In genomic region chr2:176798312-176798711, GRCm38 (mm10) we compare ENCODE assay signal across 8 mouse cellular contexts. TPM values are rescaled to one million over a fixed set of nuclear protein-coding genes. Genes with fewer than 3 reads are reported as not detected.
DNase-seq lines count a peak whose midpoint lies in the region; ATAC-seq and TF ChIP-seq lines count a peak whose summit lies in the region.
"Not testable (repeated sequence)": the region's sequence is repeated elsewhere in the genome, so short reads cannot be mapped to it uniquely, and the experiment has no call there.

Gm14295 (plus strand) TSS chr2:176798612.

- TF ChIP-seq EP300 in ES-Bruce4 (IDR thresholded peaks at IDR 0.05; ENCODE audit: insufficient read depth, low read depth, low read length); heart, adult 2 months (IDR thresholded peaks at IDR 0.05; ENCODE audit: insufficient read depth, low read depth, low read length): not testable (repeated sequence)

- DNase-seq in embryonic facial prominence, embryonic 14.5 days (ENCODE audit: low spot score); heart, adult 2 months; layer of hippocampus, postnatal 14 days (ENCODE audit: low spot score in 2 of 2): not testable (repeated sequence)

- H3K9me3 ChIP-seq in ES-Bruce4 (replicated peaks; ENCODE audit: control insufficient read depth, insufficient read depth, low read length, poor library complexity, severe bottlenecking); embryonic facial prominence, embryonic 14.5 days (ENCODE audit: control insufficient read depth, low read length); hindbrain, embryonic 16.5 days (ENCODE audit: control insufficient read depth, low read length); limb, embryonic 15.5 days: not testable (repeated sequence)

- intact Hi-C loops in heart, adult 2 months (cut with DNase I): not testable (repeated sequence)

- not testable (repeated sequence) for H3K4me1 ChIP-seq in ES-Bruce4 (ENCODE audit: control insufficient read depth, insufficient read depth, low read length); embryonic facial prominence, embryonic 14.5 days (ENCODE audit: control insufficient read depth, insufficient read depth, low read length); heart, adult 2 months (ENCODE audit: control insufficient read depth, insufficient read depth, low read length); hindbrain, embryonic 16.5 days (ENCODE audit: control insufficient read depth, insufficient read depth, low read depth, low read length); limb, embryonic 15.5 days; olfactory bulb, adult 2 months (ENCODE audit: control insufficient read depth, insufficient read depth, low read length)

- H3K27ac ChIP-seq in ES-Bruce4 (ENCODE audit: insufficient read depth, low read length); embryonic facial prominence, embryonic 14.5 days (replicated peaks; ENCODE audit: low read depth, low read length); heart, adult 2 months; hindbrain, embryonic 16.5 days (ENCODE audit: low read depth, low read length); limb, embryonic 15.5 days; olfactory bulb, adult 2 months (ENCODE audit: insufficient read depth, low read depth, low read length): not testable (repeated sequence)

- H3K4me3 ChIP-seq in ES-Bruce4 (ENCODE audit: low read depth, low read length): peak within 1 kb of the TSS; percentile 65
- peak within 1 kb of the TSS; percentile 37 for H3K4me3 ChIP-seq in embryonic facial prominence, embryonic 14.5 days (ENCODE audit: low read depth, low read length)
- H3K4me3 ChIP-seq in heart, adult 2 months: not testable (repeated sequence)
- H3K4me3 ChIP-seq in hindbrain, embryonic 16.5 days (ENCODE audit: low read length): peak within 1 kb of the TSS; percentile 40
- peak within 1 kb of the TSS; percentile 43 for H3K4me3 ChIP-seq in limb, embryonic 15.5 days
- peak within 1 kb of the TSS; percentile 53 for H3K4me3 ChIP-seq in olfactory bulb, adult 2 months (ENCODE audit: insufficient read depth, low read depth, low read length)

- not testable (repeated sequence) for ATAC-seq in embryonic facial prominence, embryonic 14.5 days (ENCODE audit: low read depth); hindbrain, embryonic 16.5 days; limb, embryonic 15.5 days (ENCODE audit: insufficient number of reproducible peaks, low FRiP score, low TSS enrichment, low read depth); megakaryocyte-erythroid progenitor cell, adult 5-6 weeks (replicated peaks; ENCODE audit: low FRiP score, low TSS enrichment, poor library complexity, severe bottlenecking)

- H3K27me3 ChIP-seq in ES-Bruce4 (ENCODE audit: control insufficient read depth, insufficient read depth, low read length, poor library complexity, severe bottlenecking); embryonic facial prominence, embryonic 14.5 days (replicated peaks; ENCODE audit: control insufficient read depth, insufficient read depth, low read length); heart, adult 2 months (ENCODE audit: control insufficient read depth, insufficient read depth, low read length); hindbrain, embryonic 16.5 days (replicated peaks; ENCODE audit: control insufficient read depth, insufficient read depth, low read length); limb, embryonic 15.5 days: not testable (repeated sequence)

- peak within 1 kb of the TSS; percentile 31; the same call in 1 of the 2 replicates for H3K9ac ChIP-seq in ES-Bruce4 (ENCODE audit: low read depth, poor library complexity, severe bottlenecking)
- peak within 1 kb of the TSS; percentile 49; the same call in 1 of the 2 replicates for H3K9ac ChIP-seq in embryonic facial prominence, embryonic 14.5 days (ENCODE audit: low read depth, low read length)
- peak within 1 kb of the TSS; percentile 57; the same call in 1 of the 2 replicates for H3K9ac ChIP-seq in heart, adult 2 months (ENCODE audit: low read depth, low read length)
- peak within 1 kb of the TSS; percentile 31 for H3K9ac ChIP-seq in hindbrain, embryonic 16.5 days (ENCODE audit: low read depth, low read length)
- H3K9ac ChIP-seq in limb, embryonic 15.5 days: peak within 1 kb of the TSS; percentile 26; the same call in 1 of the 2 replicates

- not testable (repeated sequence) for TF ChIP-seq CTCF in ES-Bruce4 (IDR thresholded peaks at IDR 0.05; ENCODE audit: low read depth, low read length); heart, adult 2 months (IDR thresholded peaks at IDR 0.05); olfactory bulb, adult 2 months (IDR thresholded peaks at IDR 0.05; ENCODE audit: insufficient read depth, low read depth, low read length)

- not testable (repeated sequence) for H3K36me3 ChIP-seq in ES-Bruce4 (ENCODE audit: control insufficient read depth, insufficient read depth, low read length, poor library complexity, severe bottlenecking); embryonic facial prominence, embryonic 14.5 days (ENCODE audit: control insufficient read depth, insufficient read depth, low read length); heart, adult 2 months (ENCODE audit: control insufficient read depth, insufficient read depth, low read length); hindbrain, embryonic 16.5 days (ENCODE audit: control insufficient read depth, insufficient read depth, low read length); limb, embryonic 15.5 days

- TF ChIP-seq POLR2A in ES-Bruce4 (IDR thresholded peaks at IDR 0.05; ENCODE audit: insufficient read depth, low read length); heart, adult 2 months (IDR thresholded peaks at IDR 0.05; ENCODE audit: insufficient read depth, low read depth, low read length); olfactory bulb, adult 2 months (IDR thresholded peaks at IDR 0.05; ENCODE audit: insufficient read depth, low read depth, low read length): not testable (repeated sequence)

- H3K79me2 ChIP-seq in heart, adult 2 months (replicated peaks; ENCODE audit: control insufficient read depth, insufficient read depth, low read length): not testable (repeated sequence)

- WGBS in embryonic facial prominence, embryonic 14.5 days: no CpG with 5 or more reads among the region's 6 CpGs
- no CpG with 5 or more reads among the region's 6 CpGs for WGBS in heart, adult 2 months
- no CpG with 5 or more reads among the region's 6 CpGs for WGBS in hindbrain, embryonic 16.5 days
- WGBS in limb, embryonic 15.5 days: no CpG with 5 or more reads among the region's 6 CpGs
- WGBS in olfactory bulb, adult 2 months: no CpG with 5 or more reads among the region's 6 CpGs

- peak within 1 kb of the TSS; percentile 37 for H3K4me2 ChIP-seq in embryonic facial prominence, embryonic 14.5 days (ENCODE audit: low read depth, low read length)
- H3K4me2 ChIP-seq in hindbrain, embryonic 16.5 days (ENCODE audit: low read length): peak within 1 kb of the TSS; percentile 37
- peak within 1 kb of the TSS; percentile 34 for H3K4me2 ChIP-seq in limb, embryonic 15.5 days

RNA-seq across cellular contexts. Expression of gene Gm14295, which starts in this region (rescaled TPM):
- polyA plus RNA-seq in ES-Bruce4 (2011; ENCODE audit: insufficient read depth, insufficient read length, low read depth, missing spikeins): 15.9 and 21.7 TPM in 2 replicates
- 20.7 and 25.8 TPM in 2 replicates for polyA plus RNA-seq in embryonic facial prominence, embryonic 14.5 days (2014; fragmentation: Nextera tagmentation; extraction: Ambion mirVana)
- 1 to 10 TPM; 6.7 to 9.7 TPM for total RNA-seq in heart, adult 2 months (2021)
- polyA plus RNA-seq in heart, adult 2 months (2012; rRNA removed): 6.0 and 6.6 TPM in 2 replicates
- polyA plus RNA-seq in hindbrain, embryonic 16.5 days (2015; fragmentation: Nextera tagmentation; extraction: Ambion mirVana): 8.8 and 13.6 TPM in 2 replicates
- total RNA-seq in layer of hippocampus, postnatal 14 days (2021): 10 to 100 TPM; 15.6 to 24.2 TPM
- polyA plus RNA-seq in limb, embryonic 15.5 days (2015; fragmentation: Nextera tagmentation; extraction: Ambion mirVana): 12.0 and 14.5 TPM in 2 replicates
- 20.7 and 33.6 TPM in 2 replicates for total RNA-seq in megakaryocyte-erythroid progenitor cell, adult 5-6 weeks (2014; fragmentation: Nextera tagmentation)
- 10.2 and 13.7 TPM in 2 replicates for total RNA-seq in megakaryocyte-erythroid progenitor cell, adult 5-6 weeks (2017)
- not detected in 2 replicates for polyA plus RNA-seq in olfactory bulb, adult 2 months (2012; ENCODE audit: insufficient read depth, insufficient read length, low replicate concordance, missing spikeins)
